Mouse (Mus musculus) hindbrain, embryonic 10.5 days (tissue): ENCODE measurements at regions not wholly inside any gene's neighbourhood (a gene's known extent, or its start where the extent isn't known, plus 50 kb on each side); places are given as distances from the start of the nearest gene placed in this dataset.

Experiments used
- DNase-seq: peaks from one replicate; pipeline ENCODE4 v3.0.0-alpha.2; 2017; ENCODE audit warnings: low spot score
- H3K27ac ChIP-seq: fragments of 300-500 bp; sonication (generic); 2 replicates; pipeline ENCODE4 v1.5.1; 2016; ENCODE audit warnings: mild to moderate bottlenecking, moderate library complexity
- H3K27me3 ChIP-seq: fragments of 300-500 bp; sonication (generic); 2 replicates; pipeline ENCODE4 v1.6.1; 2016; ENCODE audit warnings: mild to moderate bottlenecking; ENCODE audit not compliant: poor library complexity, insufficient read depth, severe bottlenecking
- H3K36me3 ChIP-seq: fragments of 300-500 bp; sonication (generic); 2 replicates; pipeline ENCODE4 v1.6.1; 2016; ENCODE audit warnings: mild to moderate bottlenecking, moderate library complexity
- H3K4me1 ChIP-seq: fragments of 300-500 bp; sonication (generic); replicated peaks from 2 replicates; pipeline ENCODE4 v1.6.1; 2016; ENCODE audit warnings: mild to moderate bottlenecking
- H3K4me3 ChIP-seq: fragments of 300-500 bp; sonication (generic); 2 replicates; pipeline ENCODE4 v1.5.1; 2016; ENCODE audit warnings: mild to moderate bottlenecking, moderate library complexity
- H3K9me3 ChIP-seq: fragments of 300-500 bp; sonication (generic); 2 replicates; pipeline ENCODE4 v1.6.1; 2016; ENCODE audit warnings: mild to moderate bottlenecking, moderate library complexity
- whole genome bisulfite sequencing: fragments of 180-500 bp; shearing (Covaris S2); methylation state at CpG from one replicate; pipeline ENCODE4 v1.1.7; 2016; 5-methylcytosine and 5-hydroxymethylcytosine counted together

DNA sequence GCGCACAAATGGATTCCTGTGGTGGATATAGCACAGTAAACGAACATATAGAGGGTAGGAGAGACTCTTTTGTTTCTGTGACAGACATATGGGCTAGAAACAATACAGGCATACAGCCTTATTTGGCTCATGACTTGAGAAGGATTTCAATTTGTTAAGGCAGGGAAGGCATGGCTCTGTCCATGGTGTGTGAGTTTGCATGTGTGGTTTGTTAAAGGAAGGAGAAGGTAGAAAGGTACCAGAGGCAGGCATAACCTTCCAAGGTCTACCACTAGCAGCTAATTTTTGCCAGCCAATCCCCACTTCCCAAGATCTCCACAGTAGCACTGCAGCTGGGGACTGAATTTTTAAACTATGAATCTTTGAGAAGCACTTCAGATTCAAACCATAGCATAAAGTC, 176.5 kb upstream of the Klf4 start:
- Histone ChIP-seq H3K9me3 (no peaks in the 10 kb centered on the region), H3K4me1 (peaks cover 13% of the 10 kb centered on the region)
- DNase-seq = no peak

DNA sequence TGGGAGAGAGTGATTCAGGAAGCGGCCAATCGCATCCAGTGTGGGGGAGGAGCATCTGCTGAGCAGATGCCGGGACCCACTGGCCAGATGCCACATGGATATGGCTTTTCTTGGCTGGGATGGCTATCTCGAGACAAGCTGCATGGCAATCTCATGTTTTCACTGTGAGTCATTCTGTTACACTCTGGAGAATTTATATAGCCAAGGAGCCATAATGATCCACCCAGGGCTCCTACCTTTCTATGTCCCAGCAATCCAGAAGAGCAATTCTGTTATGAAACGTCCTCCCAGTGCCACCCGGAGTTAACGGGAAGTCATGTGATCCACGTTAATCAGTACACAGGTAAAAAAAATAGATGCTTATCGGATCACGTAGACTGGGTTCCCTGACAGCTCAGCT, 175.7 kb upstream of the Klf4 start:
- Histone ChIP-seq H3K4me3 (no peak overlapping the region), H3K27me3 (no peaks in the 10 kb centered on the region), H3K9me3 (no peaks in the 10 kb centered on the region), H3K27ac (no peak overlapping the region), H3K36me3 (no peaks in the 10 kb centered on the region), H3K4me1 (peaks cover 13% of the 10 kb centered on the region)
- no peak for DNase-seq
- WGBS = 91% methylated on average over 10 of the region's 10 CpGs

More for the DNA sequence above, 176.5 kb upstream of the Klf4 start:
- Histone ChIP-seq H3K27ac (no peak overlapping the region), H3K36me3 (no peaks in the 10 kb centered on the region), H3K27me3 (no peaks in the 10 kb centered on the region), H3K4me3 (no peak overlapping the region)
- WGBS = 72% methylated on average over 2 of the region's 2 CpGs

GRCm38 (mm10) chr4:55704921-55705320, 172.7 kb upstream of the Klf4 start:
- H3K36me3 ChIP-seq = no peaks in the 10 kb centered on the region
- DNase-seq = no peak
- H3K9me3 ChIP-seq = no peaks in the 10 kb centered on the region
- no peaks in the 10 kb centered on the region for H3K4me1 ChIP-seq
- H3K27ac ChIP-seq = no peak overlapping the region
- no peaks in the 10 kb centered on the region for H3K27me3 ChIP-seq
- WGBS = 73% methylated on average over 4 of the region's 4 CpGs
- no peak overlapping the region for H3K4me3 ChIP-seq

DNA sequence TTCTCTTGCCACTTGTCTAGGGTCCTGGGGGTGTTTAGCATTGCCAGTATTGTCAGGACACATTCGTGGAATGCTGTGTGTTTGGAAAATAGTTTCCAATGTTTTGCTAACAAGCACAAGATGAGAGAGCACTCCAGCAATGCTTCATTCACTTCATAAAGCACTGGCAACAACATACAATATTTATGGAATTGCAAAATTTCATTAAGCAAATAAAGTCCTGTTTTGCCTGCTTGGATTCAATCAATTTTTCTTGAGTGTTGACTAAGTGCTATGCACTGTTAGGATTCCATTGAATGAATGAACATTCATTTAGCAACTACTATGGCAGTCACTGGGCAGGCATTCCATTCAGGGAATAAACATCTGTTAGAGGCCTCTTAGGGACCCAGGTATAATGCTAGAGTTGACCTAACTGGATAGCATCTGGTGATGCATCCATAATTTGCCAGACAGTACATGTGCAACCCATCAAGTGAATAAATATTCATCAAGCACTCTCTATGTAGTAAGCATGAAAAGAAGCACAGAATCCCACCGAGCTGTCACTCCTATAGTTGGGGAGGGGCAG, 171.2 kb upstream of the Klf4 start:
- no peak for DNase-seq
- WGBS = 82% methylated on average over 2 of the region's 2 CpGs

GRCm38 (mm10) chr4:55701334-55701733, 169.1 kb upstream of the Klf4 start:
- Histone ChIP-seq H3K27me3 (no peaks in the 10 kb centered on the region), H3K36me3 (no peaks in the 10 kb centered on the region), H3K27ac (no peak overlapping the region), H3K4me3 (no peak overlapping the region), H3K4me1 (no peaks in the 10 kb centered on the region; the same call in 1 of the 2 replicates), H3K9me3 (no peaks in the 10 kb centered on the region)
- 78% methylated on average over 2 of the region's 2 CpGs for WGBS
- no peak for DNase-seq

More for the DNA sequence above, 171.2 kb upstream of the Klf4 start:
- Histone ChIP-seq H3K27me3 (no peaks in the 10 kb centered on the region), H3K9me3 (no peaks in the 10 kb centered on the region), H3K4me3 (no peak overlapping the region), H3K4me1 (no peaks in the 10 kb centered on the region), H3K36me3 (no peaks in the 10 kb centered on the region), H3K27ac (no peak overlapping the region)

- WGBS = 81% methylated on average over 8 of the region's 8 CpGs
- H3K36me3 ChIP-seq = no peaks in the 10 kb centered on the region
These were observed 167.7 kb upstream of the Klf4 start for GRCm38 (mm10) chr4:55699917-55700316.

GRCm38 (mm10) chr4:55699161-55699560, 166.9 kb upstream of the Klf4 start:
- Histone ChIP-seq H3K36me3 (no peaks in the 10 kb centered on the region), H3K4me3 (no peak overlapping the region), H3K4me1 (no peaks in the 10 kb centered on the region; the same call in 1 of the 2 replicates), H3K9me3 (no peaks in the 10 kb centered on the region), H3K27ac (no peak overlapping the region), H3K27me3 (no peaks in the 10 kb centered on the region)
- no peak for DNase-seq
- WGBS = 78% methylated on average over 5 of the region's 5 CpGs

More at GRCm38 (mm10) chr4:55699917-55700316, 167.7 kb upstream of the Klf4 start:
- no peak overlapping the region for H3K4me3 ChIP-seq
- no peaks in the 10 kb centered on the region for H3K27me3 ChIP-seq
- no peak for DNase-seq
- H3K9me3 ChIP-seq = no peaks in the 10 kb centered on the region
- H3K27ac ChIP-seq = no peak overlapping the region
- H3K4me1 ChIP-seq = no peaks in the 10 kb centered on the region; the same call in 1 of the 2 replicates

GRCm38 (mm10) chr4:55697108-55697507, 164.8 kb upstream of the Klf4 start:
- 64% methylated on average over 12 of the region's 12 CpGs for WGBS
- no peaks in the 10 kb centered on the region for H3K36me3 ChIP-seq
- no peaks in the 10 kb centered on the region for H3K27me3 ChIP-seq
- no peak overlapping the region for H3K27ac ChIP-seq
- no peak for DNase-seq
- H3K9me3 ChIP-seq = no peaks in the 10 kb centered on the region
- H3K4me3 ChIP-seq = no peak overlapping the region
- H3K4me1 ChIP-seq = no peaks in the 10 kb centered on the region; the same call in 1 of the 2 replicates

GRCm38 (mm10) chr4:55696428-55696827, 164.2 kb upstream of the Klf4 start:
- Histone ChIP-seq H3K36me3 (no peaks in the 10 kb centered on the region), H3K4me1 (no peaks in the 10 kb centered on the region; the same call in 1 of the 2 replicates), H3K9me3 (no peaks in the 10 kb centered on the region), H3K27ac (no peak overlapping the region), H3K27me3 (no peaks in the 10 kb centered on the region), H3K4me3 (no peak overlapping the region)
- DNase-seq = no peak
- 55% methylated on average over 1 of the region's 1 CpGs for WGBS

DNA sequence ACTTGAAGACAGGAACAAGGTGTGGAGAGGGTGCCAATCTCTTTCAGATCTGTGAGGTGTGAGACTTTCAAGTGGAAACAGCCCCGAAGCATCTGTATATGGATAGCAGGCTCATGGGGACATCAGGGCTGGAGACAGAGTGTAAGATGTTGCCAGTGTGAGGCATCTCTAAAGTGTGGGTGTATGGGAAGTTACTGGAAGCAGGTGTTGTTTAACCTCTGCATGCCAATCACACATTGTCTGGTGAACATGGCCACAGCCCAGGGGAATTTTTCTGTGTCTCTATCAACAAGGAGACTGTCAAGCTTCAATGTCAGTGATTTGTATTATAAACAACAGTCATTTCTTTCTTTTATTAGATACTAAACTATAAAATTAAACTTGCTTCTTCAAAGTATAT, 163.0 kb upstream of the Klf4 start:
- no peak overlapping the region for H3K27ac ChIP-seq
- H3K4me1 ChIP-seq = no peaks in the 10 kb centered on the region; the same call in 1 of the 2 replicates
- DNase-seq = no peak
- no peak overlapping the region for H3K4me3 ChIP-seq
- no peaks in the 10 kb centered on the region for H3K27me3 ChIP-seq
- H3K9me3 ChIP-seq = no peaks in the 10 kb centered on the region
- H3K36me3 ChIP-seq = no peaks in the 10 kb centered on the region
- 97% methylated on average over 1 of the region's 1 CpGs for WGBS

DNA sequence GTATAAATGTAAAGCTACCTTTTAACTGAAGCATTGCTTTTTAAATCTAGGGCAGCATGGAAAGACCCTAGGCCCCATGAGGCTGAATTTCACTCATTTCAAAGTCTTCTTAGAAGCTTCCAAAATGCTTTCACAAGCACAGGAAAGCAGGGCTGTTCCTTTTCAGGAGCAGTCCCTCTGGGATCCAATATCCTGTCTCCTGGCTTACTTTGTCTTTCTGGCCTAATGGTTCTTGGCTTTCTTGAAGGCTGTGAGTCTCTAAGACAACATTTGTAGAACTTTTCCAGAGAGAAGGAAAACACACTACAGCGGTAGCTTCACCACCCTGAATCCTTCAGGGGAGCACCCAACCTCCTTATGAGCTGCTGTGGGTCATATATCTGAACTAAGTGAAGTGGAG, 157.2 kb upstream of the Klf4 start:
- DNase-seq = no peak
- H3K9me3 ChIP-seq = no peaks in the 10 kb centered on the region
- H3K4me3 ChIP-seq = no peak overlapping the region
- no peaks in the 10 kb centered on the region for H3K4me1 ChIP-seq
- H3K36me3 ChIP-seq = no peaks in the 10 kb centered on the region
- H3K27ac ChIP-seq = no peak overlapping the region
- H3K27me3 ChIP-seq = no peaks in the 10 kb centered on the region
- 84% methylated on average over 1 of the region's 1 CpGs for WGBS

GRCm38 (mm10) chr4:55686771-55687170, 154.5 kb upstream of the Klf4 start:
- no peak for DNase-seq
- no peak overlapping the region for H3K27ac ChIP-seq
- 94% methylated on average over 3 of the region's 3 CpGs for WGBS
- no peaks in the 10 kb centered on the region for H3K27me3 ChIP-seq
- H3K36me3 ChIP-seq = no peaks in the 10 kb centered on the region
- no peak overlapping the region for H3K4me3 ChIP-seq
- no peaks in the 10 kb centered on the region for H3K9me3 ChIP-seq
- H3K4me1 ChIP-seq = no peaks in the 10 kb centered on the region

GRCm38 (mm10) chr4:55672288-55672687, 140.0 kb upstream of the Klf4 start:
- H3K4me3 ChIP-seq = no peak overlapping the region
- H3K4me1 ChIP-seq = peaks cover 4% of the 10 kb centered on the region; the same call in 1 of the 2 replicates
- no peaks in the 10 kb centered on the region for H3K9me3 ChIP-seq
- H3K27me3 ChIP-seq = no peaks in the 10 kb centered on the region
- H3K36me3 ChIP-seq = no peaks in the 10 kb centered on the region
- no peak overlapping the region; the same call in 1 of the 2 replicates for H3K27ac ChIP-seq
- DNase-seq = no peak
- WGBS = 70% methylated on average over 6 of the region's 6 CpGs

DNA sequence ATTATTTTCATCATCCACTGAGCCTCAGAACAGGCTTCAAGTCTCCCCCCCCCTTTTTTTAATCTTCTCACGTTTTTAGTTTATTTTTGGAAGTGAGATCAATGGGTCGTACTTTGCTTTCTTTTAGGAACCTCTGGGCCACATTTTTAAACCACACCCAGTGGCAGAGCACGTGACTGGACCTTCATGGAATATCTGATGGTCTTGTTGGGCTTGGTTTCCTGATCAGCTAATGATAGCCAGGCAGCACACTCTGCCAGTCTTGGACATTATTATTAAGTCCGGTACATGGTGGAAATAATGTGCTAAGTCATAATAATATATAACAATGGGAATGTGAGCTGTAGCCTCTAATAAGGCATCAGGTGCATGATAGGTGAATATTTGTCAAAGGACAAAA, 138.0 kb upstream of the Klf4 start:
- Histone ChIP-seq H3K27ac (no peak overlapping the region), H3K27me3 (no peaks in the 10 kb centered on the region), H3K4me1 (no peaks in the 10 kb centered on the region), H3K9me3 (no peaks in the 10 kb centered on the region), H3K36me3 (no peaks in the 10 kb centered on the region), H3K4me3 (no peak overlapping the region)
- no peak for DNase-seq
- 78% methylated on average over 4 of the region's 4 CpGs for WGBS
